Mouse (Mus musculus) liver, embryonic 14.5 days (tissue): ENCODE results near the gene Trnp1. TPM values are rescaled to one million over a fixed set of nuclear protein-coding genes. Genes with fewer than 3 reads are reported as not detected.

Experiments
- ATAC-seq: fragments of 200-750 bp; cut with Nextera tagmentation; 2 replicates; pipeline ENCODE4 v1.8.0; 2017; ENCODE audit warnings: moderate number of reproducible peaks, mild to moderate bottlenecking, moderate library complexity; ENCODE audit not compliant: insufficient read depth
- DNase-seq, 3 experiments: peaks; one replicate each; pipeline ENCODE4 v3.0.0-alpha.2; 2012 to 2013; ENCODE audit warnings: low read depth in 3 of 3, low spot score in 3 of 3
- H3K27ac ChIP-seq: fragments of 300-500 bp; sonication (generic); 2 replicates; pipeline ENCODE4 v1.5.1; 2014; ENCODE audit warnings: moderate library complexity, mild to moderate bottlenecking, control low read depth, inconsistent platforms
- H3K27me3 ChIP-seq: fragments of 300-500 bp; sonication (generic); 2 replicates; pipeline ENCODE4 v1.6.1; 2014; ENCODE audit warnings: mild to moderate bottlenecking, low read length, moderate library complexity; ENCODE audit not compliant: control insufficient read depth, insufficient read depth
- H3K36me3 ChIP-seq: fragments of 300-500 bp; sonication (generic); replicated peaks from 2 replicates; pipeline ENCODE4 v1.6.1; 2014; ENCODE audit warnings: low read depth; ENCODE audit not compliant: control insufficient read depth, insufficient read depth
- H3K4me1 ChIP-seq, 2 experiments: fragments of 200-500 bp in 1 of 2; fragments of 300-500 bp in 1 of 2; sonication (generic) in 1 of 2; replicated peaks; 2 replicates each; pipeline ENCODE4 v1.6.1; 2012 to 2014; ENCODE audit warnings: antibody characterized with exemption in 1 of 2, inconsistent platforms in 1 of 2, low read length in 1 of 2; ENCODE audit not compliant: control insufficient read depth in 2 of 2, insufficient read depth in 2 of 2
- H3K4me2 ChIP-seq: fragments of 300-500 bp; sonication (generic); 2 replicates; pipeline ENCODE4 v1.6.1; 2014; ENCODE audit warnings: low read depth, mild to moderate bottlenecking, control low read depth, moderate library complexity
- H3K4me3 ChIP-seq, 2 experiments: fragments of 200-500 bp in 1 of 2; fragments of 300-500 bp in 1 of 2; sonication (generic) in 1 of 2; 2 replicates each; pipeline ENCODE4 v1.5.1; 2012 to 2014; ENCODE audit warnings: low read depth in 2 of 2, low read length in 2 of 2, mild to moderate bottlenecking in 2 of 2, control low read depth in 1 of 2, inconsistent platforms in 1 of 2, moderate library complexity in 1 of 2; ENCODE audit not compliant: insufficient read depth in 1 of 2
- H3K9ac ChIP-seq: fragments of 300-500 bp; sonication (generic); replicated peaks from 2 replicates; pipeline ENCODE4 v1.6.1; 2014; ENCODE audit warnings: mild to moderate bottlenecking, control low read depth, moderate library complexity
- H3K9me3 ChIP-seq: fragments of 300-500 bp; sonication (generic); 2 replicates; pipeline ENCODE4 v1.6.1; 2016; ENCODE audit warnings: low read length, mixed read lengths; ENCODE audit not compliant: control insufficient read depth
- CTCF ChIP-seq: IDR thresholded peaks from 2 replicates; pipeline ENCODE4 v1.5.1; 2016; ENCODE audit warnings: antibody characterized with exemption, low read depth, control low read depth
- EP300 ChIP-seq: IDR thresholded peaks from 2 replicates; pipeline ENCODE4 v1.6.1; 2016; ENCODE audit warnings: antibody characterized with exemption, low read depth
- WGBS: fragments of 180-500 bp; shearing (Covaris S2); extraction: QIAGEN DNeasy Blood & Tissue Kit; methylation state at CpG from one replicate; pipeline ENCODE4 v1.1.7; 2014; ENCODE audit not compliant: insufficient replicate concordance; 5-methylcytosine and 5-hydroxymethylcytosine counted together
- polyA plus RNA-seq, 2 experiments: library from polyadenylated mRNA; depleted of rRNA in 1 of 2; stranded (reverse) in 1 of 2; unstranded in 1 of 2; fragments of >200 nt; fragmentation: Nextera tagmentation in 1 of 2; extraction: Ambion mirVana in 1 of 2; gene quantifications; 2 replicates each; pipeline versions ENCODE4 v1.2.1 to v1.2.3; 2012 to 2014

The Trnp1 gene
- polyA plus RNA-seq, 2 experiments = 0.04 TPM; not detected in 1

DNA sequence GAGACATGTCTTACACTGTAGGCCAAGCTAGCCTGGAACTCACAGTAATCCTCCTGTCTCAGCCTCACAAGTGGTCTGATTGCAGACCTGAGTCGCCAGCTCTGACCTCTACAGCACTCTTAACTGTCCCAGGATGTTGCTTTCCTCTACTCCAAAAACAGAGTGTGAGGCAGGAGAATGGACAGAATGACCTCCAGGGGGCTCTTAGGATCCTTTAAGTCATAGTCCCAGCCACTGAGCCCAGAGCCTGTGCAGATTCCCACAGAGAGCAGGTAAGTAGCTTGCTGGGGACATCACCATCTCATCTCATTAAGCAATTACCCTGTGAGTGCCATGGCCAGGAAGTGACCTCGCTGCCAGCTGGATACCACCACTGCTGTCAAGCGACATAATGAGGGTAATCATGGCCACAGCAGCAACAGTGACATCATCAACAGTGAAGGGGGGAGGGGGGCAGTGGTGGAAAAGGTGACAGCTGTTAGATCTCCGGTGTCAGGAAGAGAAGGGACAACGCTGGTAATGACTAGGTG lies 37.5 kb downstream of the Trnp1 start:
- Histone ChIP-seq H3K4me1 (0 out of 4 replicates have a peak, but pooled peaks cover 0 to 4% of the 10 kb centered on the region in 2 experiments), H3K27me3 (no peaks in the 10 kb centered on the region), H3K4me2 (no peak overlapping the region), H3K36me3 (no peaks in the 10 kb centered on the region), H3K4me3 (no peak overlapping the region), H3K9ac (no peak overlapping the region), H3K9me3 (no peaks in the 10 kb centered on the region), H3K27ac (no peak overlapping the region)
- 38% methylated on average over 5 of the region's 5 CpGs for WGBS
- DNase-seq (no peak), ATAC-seq (no peak)
- TF ChIP-seq EP300 (no peak), CTCF (no peak)

DNA sequence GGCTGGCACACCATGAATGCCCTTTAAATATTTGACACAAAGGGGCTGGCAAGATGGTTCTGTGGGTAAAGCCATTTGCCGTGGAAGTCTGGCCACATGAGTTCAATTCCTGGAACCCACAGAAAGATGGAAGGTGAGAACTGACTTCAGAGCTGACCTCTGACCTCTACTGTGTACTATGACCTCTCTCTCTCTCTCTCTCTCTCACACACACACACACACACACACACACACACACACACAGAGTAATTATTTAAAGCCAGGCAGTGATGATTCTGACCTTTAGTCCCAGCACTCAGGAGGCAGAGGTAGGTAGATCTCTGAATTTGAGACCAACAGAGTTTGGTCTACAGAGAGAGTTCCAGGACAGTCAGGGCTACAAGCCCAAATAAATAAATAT lies 38.3 kb downstream of the Trnp1 start:
- no peaks in the 10 kb centered on the region for H3K9me3 ChIP-seq
- WGBS = 62% methylated on average over 1 of the region's 1 CpGs

DNA sequence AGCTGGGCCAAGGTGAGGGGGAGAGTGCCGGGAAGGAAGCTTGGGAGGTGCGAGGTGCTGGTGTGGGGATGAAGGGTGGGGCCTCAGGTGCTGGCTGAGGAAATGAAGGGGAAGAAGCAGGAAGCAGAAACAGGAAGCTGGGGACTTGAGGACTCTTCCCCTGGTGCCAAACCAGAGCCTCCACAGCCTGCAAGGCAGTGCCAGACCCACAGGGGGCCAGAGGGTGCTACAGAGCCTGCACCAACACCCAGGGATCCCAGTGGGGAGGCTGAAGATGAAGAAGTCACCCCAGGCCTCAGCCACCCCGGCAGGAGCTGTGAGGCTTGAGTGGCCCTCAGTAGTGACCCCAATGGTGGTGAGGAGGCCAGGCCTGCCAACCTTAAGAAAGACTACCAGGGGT lies 40.3 kb downstream of the Trnp1 start:
- Histone ChIP-seq H3K9me3 (no peaks in the 10 kb centered on the region), H3K36me3 (no peaks in the 10 kb centered on the region), H3K4me1 (0 out of 4 replicates have a peak, but pooled peaks cover 0 to 2% of the 10 kb centered on the region in 2 experiments), H3K4me3 (no peak overlapping the region), H3K27ac (no peak overlapping the region), H3K9ac (no peak overlapping the region), H3K4me2 (no peak overlapping the region), H3K27me3 (no peaks in the 10 kb centered on the region)
- peak; percentile 35; the same call in 1 of the 2 replicates for TF ChIP-seq CTCF
- TF ChIP-seq EP300 = no peak
- no peak for DNase-seq
- no peak for ATAC-seq
- WGBS = 51% methylated on average over 3 of the region's 3 CpGs

More for the DNA sequence above, 38.3 kb downstream of the Trnp1 start:
- Histone ChIP-seq H3K4me3 (no peak overlapping the region), H3K27me3 (no peaks in the 10 kb centered on the region), H3K4me1 (0 out of 4 replicates have a peak, but pooled peaks cover 0 to 4% of the 10 kb centered on the region in 2 experiments), H3K4me2 (no peak overlapping the region), H3K36me3 (no peaks in the 10 kb centered on the region), H3K9ac (no peak overlapping the region), H3K27ac (no peak overlapping the region)
- ATAC-seq = no peak
- DNase-seq = no peak
- TF ChIP-seq EP300 (no peak), CTCF (no peak)

DNA sequence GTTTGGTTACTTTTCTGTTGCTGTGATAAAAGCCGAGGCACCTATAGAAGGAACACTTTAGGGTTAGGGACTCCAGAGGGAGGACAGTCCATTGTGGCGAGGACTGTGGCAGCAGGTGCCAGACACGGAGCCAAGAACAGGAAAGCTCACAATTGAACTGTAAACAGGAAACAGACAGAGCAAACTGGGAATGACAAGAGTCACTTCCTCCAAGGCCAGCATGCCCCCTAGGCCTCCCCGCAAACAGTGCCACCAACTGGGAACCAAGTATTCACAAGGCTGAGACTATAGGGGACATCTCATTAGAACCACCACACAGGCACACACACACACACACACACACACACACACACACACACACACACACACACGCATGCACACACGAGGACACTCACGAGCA lies 45.9 kb downstream of the Trnp1 start:
- no peaks in the 10 kb centered on the region for H3K4me1 ChIP-seq
- TF ChIP-seq EP300 (no peak), CTCF (no peak)
- no peak overlapping the region for H3K9ac ChIP-seq
- H3K36me3 ChIP-seq = no peaks in the 10 kb centered on the region
- H3K27ac ChIP-seq = no peak overlapping the region
- no peak overlapping the region for H3K4me2 ChIP-seq
- no peak for DNase-seq
- no peaks in the 10 kb centered on the region for H3K27me3 ChIP-seq
- 57% methylated on average over 7 of the region's 7 CpGs for WGBS
- ATAC-seq = no peak
- no peaks in the 10 kb centered on the region for H3K9me3 ChIP-seq
- H3K4me3 ChIP-seq = no peak overlapping the region

DNA sequence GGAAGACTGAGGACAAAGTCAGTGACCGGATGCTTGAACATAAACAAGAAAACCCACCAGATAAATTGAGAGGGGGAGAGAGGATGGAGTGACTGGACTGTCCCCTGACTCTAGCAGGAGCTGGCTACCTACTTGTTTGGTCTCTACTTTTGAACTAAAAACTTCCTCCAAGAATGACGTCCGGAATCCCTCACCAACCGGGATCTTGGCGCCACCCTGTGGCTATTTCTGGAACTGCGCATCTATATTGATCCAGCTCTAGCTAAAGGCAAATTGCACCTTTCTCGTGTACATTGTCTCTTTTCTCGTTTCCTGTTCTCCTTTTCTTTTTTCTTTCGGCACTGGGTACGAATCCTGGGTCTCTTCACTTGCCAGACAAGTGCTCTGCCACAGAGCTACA lies 46.8 kb downstream of the Trnp1 start:
- no peaks in the 10 kb centered on the region for H3K9me3 ChIP-seq
- H3K4me2 ChIP-seq = no peak overlapping the region
- H3K4me3 ChIP-seq = no peak overlapping the region
- 7% methylated on average over 10 of the region's 10 CpGs for WGBS
- H3K36me3 ChIP-seq = no peaks in the 10 kb centered on the region
- no peaks in the 10 kb centered on the region for H3K4me1 ChIP-seq
- DNase-seq = peak; percentile 28 to 56 (median 29)
- no peak overlapping the region for H3K9ac ChIP-seq
- no peak overlapping the region for H3K27ac ChIP-seq
- TF ChIP-seq EP300 = no peak
- peak; percentile 95 for TF ChIP-seq CTCF
- H3K27me3 ChIP-seq = no peaks in the 10 kb centered on the region
- no peak for ATAC-seq
